Mouse (Mus musculus): ENCODE data around the gene Galnt10. TPM values are rescaled to one million over a fixed set of nuclear protein-coding genes. Genes with fewer than 3 reads are reported as not detected.

Gene Galnt10
- polyA plus RNA-seq, 1 experiment from 2014 or later = 23.6 TPM

DNA sequence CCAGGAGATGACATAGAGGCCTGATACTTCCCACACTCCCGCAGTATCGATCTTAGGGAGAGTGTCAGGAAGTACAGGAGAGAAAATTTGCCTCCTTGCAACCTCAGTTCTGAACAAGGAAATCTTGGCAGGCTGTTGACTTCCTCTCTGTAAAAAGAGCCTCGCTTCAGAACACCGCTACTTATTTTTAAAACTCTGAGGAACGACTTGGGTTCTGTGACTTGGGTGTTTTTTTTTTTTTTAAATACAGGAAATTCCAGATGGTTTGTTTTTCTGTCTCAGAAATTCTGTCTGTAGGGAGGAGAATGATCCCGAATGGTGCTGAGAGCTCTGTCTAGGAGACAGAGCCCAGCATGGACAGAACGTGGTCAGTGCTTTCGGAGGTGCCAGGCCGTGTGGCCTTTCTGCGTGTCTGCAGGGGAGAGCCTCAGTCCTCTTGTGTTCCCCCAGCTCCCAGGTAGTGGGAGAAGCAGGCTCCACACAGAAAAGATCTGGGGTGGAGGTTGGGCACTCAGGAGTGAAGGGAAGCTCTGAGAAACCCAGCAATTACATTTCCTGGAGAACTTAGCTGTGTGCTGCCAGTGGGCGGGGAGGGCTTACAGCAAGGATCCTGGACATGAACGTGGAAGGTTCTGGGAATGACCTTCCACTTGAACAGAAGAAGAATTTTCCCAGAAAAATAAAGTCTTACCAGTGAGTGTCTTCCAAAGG, 28.9 kb downstream of the Galnt10 start:
- Histone ChIP-seq H3K9me3 (replicated peaks) (no peaks in the 10 kb centered on the region), H3K27me3 (no peaks in the 10 kb centered on the region), H3K4me3 (replicated peaks) (no peak overlapping the region), H3K4me2 (no peak overlapping the region), H3K27ac (peak overlapping the region; percentile 47), H3K36me3 (peaks cover 28% of the 10 kb centered on the region), H3K4me1 (replicated peaks) (peaks cover 86% of the 10 kb centered on the region), H3K9ac (no peak overlapping the region)
- 57% methylated on average over 12 of the region's 12 CpGs for WGBS (ENCODE audit: insufficient replicate concordance)
- no peak for ATAC-seq (ENCODE audit: low read depth)
- DNase-seq = no peak

DNA sequence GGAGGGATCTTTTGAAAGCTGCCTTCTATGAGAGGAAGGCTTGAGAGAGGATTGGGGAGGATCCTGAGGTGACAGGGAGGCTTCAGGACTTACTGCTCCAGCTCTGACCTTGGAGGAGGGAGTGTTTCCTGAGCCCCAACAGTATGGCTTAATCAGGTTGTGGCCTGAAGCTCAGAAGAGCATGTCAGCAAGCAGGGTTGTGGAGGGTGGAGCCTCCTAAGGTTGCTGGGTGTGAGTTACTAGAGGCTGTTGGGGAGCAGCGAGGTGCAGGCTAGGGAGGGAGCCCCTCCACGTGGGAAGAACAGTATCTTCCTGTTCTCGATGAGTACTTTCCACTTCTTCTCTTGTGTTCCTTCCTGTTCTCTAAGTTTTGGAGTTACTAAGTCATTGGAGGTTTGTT, 32.0 kb downstream of the Galnt10 start:
- H3K9me3 ChIP-seq (replicated peaks) = no peaks in the 10 kb centered on the region
- H3K9ac ChIP-seq = peak overlapping the region; percentile 26; the same call in 1 of the 2 replicates
- H3K4me2 ChIP-seq = no peak overlapping the region
- H3K36me3 ChIP-seq = peaks cover 35% of the 10 kb centered on the region
- H3K4me1 ChIP-seq (replicated peaks) = peaks cover 82% of the 10 kb centered on the region
- WGBS (ENCODE audit: insufficient replicate concordance) = 21% methylated on average over 3 of the region's 3 CpGs
- H3K27ac ChIP-seq = peak overlapping the region; percentile 32
- peak; percentile 64 for ATAC-seq (ENCODE audit: low read depth)
- DNase-seq = no peak
- H3K4me3 ChIP-seq (replicated peaks) = no peak overlapping the region
- no peaks in the 10 kb centered on the region for H3K27me3 ChIP-seq

DNA sequence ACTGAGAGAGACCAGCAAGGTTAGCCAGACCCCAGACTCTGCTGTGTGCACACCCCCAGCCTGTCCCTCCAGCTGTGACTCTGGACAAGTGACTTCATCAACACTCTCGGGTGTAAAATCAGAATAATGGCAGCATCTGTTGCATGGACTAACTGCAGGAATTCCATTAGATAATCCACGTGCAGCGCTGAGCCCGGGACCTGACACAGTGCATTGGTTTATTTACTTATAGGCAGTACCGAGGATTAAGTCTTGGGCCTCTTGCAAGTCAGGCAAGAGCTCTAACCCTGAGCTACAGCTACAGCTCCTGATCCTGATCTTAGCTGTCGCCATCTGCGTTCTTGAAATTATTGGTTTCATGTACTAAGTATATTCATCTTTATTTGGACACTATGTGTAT, 37.3 kb downstream of the Galnt10 start:
- H3K4me2 ChIP-seq = no peak overlapping the region
- H3K9me3 ChIP-seq (replicated peaks) = no peaks in the 10 kb centered on the region
- peaks cover 84% of the 10 kb centered on the region for H3K4me1 ChIP-seq (replicated peaks)
- no peak for ATAC-seq (ENCODE audit: low read depth)
- no peaks in the 10 kb centered on the region for H3K27me3 ChIP-seq
- H3K36me3 ChIP-seq = peaks cover 23% of the 10 kb centered on the region
- no peak overlapping the region for H3K4me3 ChIP-seq (replicated peaks)
- no peak for DNase-seq
- H3K9ac ChIP-seq = no peak overlapping the region
- WGBS (ENCODE audit: insufficient replicate concordance) = 74% methylated on average over 7 of the region's 7 CpGs
- H3K27ac ChIP-seq = no peak overlapping the region

DNA sequence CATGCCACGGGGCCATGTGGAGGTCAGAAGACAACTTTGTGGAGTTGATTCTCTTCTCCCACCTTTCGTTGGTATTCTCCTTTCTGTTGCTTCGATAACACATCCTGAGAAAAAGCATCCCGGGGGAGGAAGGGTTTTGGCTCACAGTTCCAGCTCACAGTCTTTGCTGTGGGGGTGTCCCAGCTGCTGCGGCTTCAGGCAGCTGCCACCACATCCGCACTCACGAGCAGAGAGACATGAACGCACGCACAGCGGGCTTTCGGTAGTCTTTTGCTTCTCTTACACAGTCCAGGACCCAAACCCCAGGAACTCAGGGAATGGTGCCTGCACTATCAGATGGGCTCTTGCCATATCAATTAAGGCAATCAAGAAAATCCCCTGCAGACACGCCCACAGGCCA, 37.9 kb downstream of the Galnt10 start:
- Histone ChIP-seq H3K4me1 (replicated peaks) (peaks cover 84% of the 10 kb centered on the region), H3K4me2 (no peak overlapping the region), H3K27me3 (no peaks in the 10 kb centered on the region), H3K36me3 (peaks cover 18% of the 10 kb centered on the region), H3K4me3 (replicated peaks) (no peak overlapping the region), H3K27ac (no peak overlapping the region), H3K9ac (no peak overlapping the region), H3K9me3 (replicated peaks) (no peaks in the 10 kb centered on the region)
- 83% methylated on average over 12 of the region's 12 CpGs for WGBS (ENCODE audit: insufficient replicate concordance)
- DNase-seq (no peak), ATAC-seq (ENCODE audit: low read depth) (no peak)

DNA sequence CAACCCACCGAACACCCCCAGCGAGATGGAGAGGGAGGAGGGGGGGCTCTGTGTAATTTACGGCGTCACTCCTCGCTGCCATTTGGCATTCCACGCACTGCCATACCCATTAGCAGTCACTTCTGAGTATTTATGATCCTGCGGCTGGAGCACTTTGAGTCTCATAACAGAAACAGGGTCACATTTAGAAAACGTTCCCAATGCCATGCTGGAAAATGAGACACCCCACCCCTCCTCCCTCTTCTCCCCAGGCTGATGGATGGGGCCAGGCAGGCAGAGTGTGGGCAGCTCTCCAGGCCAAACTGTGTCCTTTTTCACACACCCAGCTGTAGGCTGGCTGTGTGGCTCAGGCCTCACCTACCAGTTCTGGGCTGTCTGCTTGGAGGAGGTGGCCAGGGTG, 38.7 kb downstream of the Galnt10 start:
- Histone ChIP-seq H3K4me3 (replicated peaks) (no peak overlapping the region), H3K9me3 (replicated peaks) (no peaks in the 10 kb centered on the region), H3K36me3 (peaks cover 10% of the 10 kb centered on the region), H3K4me1 (replicated peaks) (peaks cover 89% of the 10 kb centered on the region), H3K27me3 (no peaks in the 10 kb centered on the region), H3K4me2 (no peak overlapping the region), H3K27ac (no peak overlapping the region), H3K9ac (no peak overlapping the region)
- WGBS (ENCODE audit: insufficient replicate concordance) = 79% methylated on average over 8 of the region's 8 CpGs
- DNase-seq (no peak), ATAC-seq (ENCODE audit: low read depth) (no peak)

DNA sequence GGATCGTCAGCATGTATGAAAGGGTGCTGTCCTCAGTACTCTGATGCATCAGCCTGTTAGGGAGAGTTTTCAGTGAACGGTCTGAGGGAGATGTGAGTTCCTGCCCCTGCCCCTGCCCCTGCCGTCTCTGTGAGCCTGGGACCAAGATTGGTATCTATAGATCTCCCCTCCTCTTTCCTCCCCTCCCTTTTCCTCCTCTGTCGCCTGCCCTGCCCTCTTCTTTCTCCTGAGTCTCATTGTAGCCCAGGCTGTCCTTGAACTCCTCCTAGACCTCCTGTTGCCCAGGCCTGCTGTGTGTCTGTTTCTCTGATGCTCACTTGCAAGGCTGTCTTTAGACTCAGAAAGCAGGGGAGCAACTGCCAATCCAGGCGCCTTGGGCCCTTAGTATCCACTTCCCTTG, 39.6 kb downstream of the Galnt10 start:
- peaks cover 96% of the 10 kb centered on the region for H3K4me1 ChIP-seq (replicated peaks)
- ATAC-seq (ENCODE audit: low read depth) = no peak

DNA sequence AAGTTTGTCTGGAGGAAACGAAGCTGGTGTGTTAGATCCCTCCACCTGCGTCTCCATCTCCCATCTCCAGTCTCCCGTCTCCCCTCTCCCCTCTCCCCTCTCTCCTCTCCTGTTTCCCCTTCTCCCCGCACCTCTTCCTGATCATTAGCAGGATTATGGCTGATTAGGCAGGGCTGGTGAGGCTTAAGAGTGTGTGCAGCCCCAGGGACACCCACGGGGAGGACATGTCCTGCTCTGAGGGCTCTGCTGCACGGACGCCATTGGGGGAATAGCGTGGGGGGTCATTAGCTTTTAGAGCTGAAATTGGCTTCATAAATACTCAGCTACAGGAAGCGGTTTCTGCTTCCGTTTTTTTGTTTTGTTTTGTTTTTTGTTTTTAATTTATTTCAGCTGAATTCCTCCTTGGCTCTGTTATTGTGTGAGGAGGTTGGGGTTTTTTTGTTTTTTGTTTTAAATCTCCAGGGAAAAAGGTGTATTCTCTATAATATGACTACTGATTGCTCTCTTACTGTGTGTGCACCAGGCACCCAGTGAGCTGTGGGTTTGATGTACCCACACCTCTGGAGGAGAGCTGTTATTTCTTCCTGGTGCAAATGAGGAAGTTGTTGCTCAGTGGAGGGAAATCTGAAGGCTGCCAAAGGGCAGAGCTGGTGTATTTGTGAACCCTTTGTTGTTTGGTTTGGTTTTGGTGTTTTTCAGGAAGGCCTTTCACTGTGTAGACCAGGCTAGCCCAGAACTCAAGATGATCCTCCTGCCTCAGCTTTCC, 40.6 kb downstream of the Galnt10 start:
- no peaks in the 10 kb centered on the region for H3K36me3 ChIP-seq
- H3K27me3 ChIP-seq = no peaks in the 10 kb centered on the region
- H3K27ac ChIP-seq = peak overlapping the region; percentile 79
- no peaks in the 10 kb centered on the region for H3K9me3 ChIP-seq (replicated peaks)
- WGBS (ENCODE audit: insufficient replicate concordance) = 28% methylated on average over 10 of the region's 10 CpGs
- no peak for ATAC-seq (ENCODE audit: low read depth)
- H3K4me1 ChIP-seq (replicated peaks) = peaks cover 95% of the 10 kb centered on the region
- peak overlapping the region; percentile 41 for H3K4me2 ChIP-seq
- no peak for DNase-seq
- H3K4me3 ChIP-seq (replicated peaks) = no peak overlapping the region
- peak overlapping the region; percentile 60 for H3K9ac ChIP-seq

More for the DNA sequence above, 39.6 kb downstream of the Galnt10 start:
- Histone ChIP-seq H3K4me2 (no peak overlapping the region), H3K36me3 (no peaks in the 10 kb centered on the region), H3K27ac (no peak overlapping the region), H3K27me3 (no peaks in the 10 kb centered on the region), H3K9ac (no peak overlapping the region), H3K4me3 (replicated peaks) (no peak overlapping the region), H3K9me3 (replicated peaks) (no peaks in the 10 kb centered on the region)
- WGBS (ENCODE audit: insufficient replicate concordance) = 18% methylated on average over 5 of the region's 5 CpGs
- DNase-seq = no peak

DNA sequence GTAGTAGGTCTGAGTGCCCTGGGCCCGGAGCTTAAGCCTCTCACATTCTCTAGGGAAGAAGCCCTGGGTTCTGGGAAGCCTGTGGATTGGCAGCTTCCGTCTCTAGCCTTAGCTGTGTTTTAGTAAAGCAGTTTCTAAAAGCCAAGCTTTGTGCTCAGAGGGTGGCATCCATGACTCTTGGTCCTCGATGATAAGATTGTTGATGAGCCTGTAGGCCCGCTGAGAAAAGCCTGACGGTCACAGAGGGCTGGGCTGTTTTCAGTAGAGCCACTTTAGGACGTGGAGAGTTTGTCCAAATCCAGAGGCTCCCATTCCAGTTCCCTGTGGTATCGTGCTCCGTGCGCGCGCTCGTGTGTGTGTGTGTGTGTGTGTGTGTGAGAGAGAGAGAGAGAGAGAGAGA, 41.6 kb downstream of the Galnt10 start:
- H3K4me1 ChIP-seq (replicated peaks) = peaks cover 93% of the 10 kb centered on the region
- DNase-seq (no peak), ATAC-seq (ENCODE audit: low read depth) (peak; percentile 48)
- H3K4me3 ChIP-seq (replicated peaks) = no peak overlapping the region
- H3K9ac ChIP-seq = peak overlapping the region; percentile 60
- 54% methylated on average over 12 of the region's 12 CpGs for WGBS (ENCODE audit: insufficient replicate concordance)
- no peaks in the 10 kb centered on the region for H3K36me3 ChIP-seq
- no peaks in the 10 kb centered on the region for H3K9me3 ChIP-seq (replicated peaks)
- H3K27ac ChIP-seq = peak overlapping the region; percentile 79
- peak overlapping the region; percentile 41 for H3K4me2 ChIP-seq
- no peaks in the 10 kb centered on the region for H3K27me3 ChIP-seq

DNA sequence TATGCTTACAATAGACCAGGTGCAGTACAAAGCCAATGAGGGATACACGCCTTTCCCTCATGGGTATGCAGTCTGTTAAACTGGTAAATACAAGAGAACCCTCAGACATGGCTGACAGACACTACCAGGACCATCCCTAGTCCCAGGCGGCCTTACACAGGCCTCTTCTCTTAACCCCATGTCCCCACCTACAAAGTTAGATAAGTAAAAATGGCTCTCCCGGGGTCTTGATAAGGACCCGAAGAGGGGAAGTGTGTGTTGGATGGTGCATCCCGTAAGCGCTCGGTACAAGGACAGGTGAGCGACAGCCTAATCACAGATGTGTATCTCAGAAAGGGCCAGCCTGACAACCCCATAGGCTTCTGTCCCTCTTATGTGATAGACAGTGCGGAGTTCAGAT, 42.0 kb downstream of the Galnt10 start:
- WGBS (ENCODE audit: insufficient replicate concordance) = 35% methylated on average over 9 of the region's 9 CpGs
- H3K4me1 ChIP-seq (replicated peaks) = peaks cover 93% of the 10 kb centered on the region
- no peaks in the 10 kb centered on the region for H3K9me3 ChIP-seq (replicated peaks)
- H3K4me2 ChIP-seq = peak overlapping the region; percentile 41
- H3K27me3 ChIP-seq = no peaks in the 10 kb centered on the region
- H3K4me3 ChIP-seq (replicated peaks) = no peak overlapping the region
- peak overlapping the region; percentile 60; the same call in 1 of the 2 replicates for H3K9ac ChIP-seq
- no peaks in the 10 kb centered on the region for H3K36me3 ChIP-seq
- H3K27ac ChIP-seq = peak overlapping the region; percentile 79
- ATAC-seq (ENCODE audit: low read depth) (peak; percentile 21; the same call in 1 of the 2 replicates), DNase-seq (no peak)

DNA sequence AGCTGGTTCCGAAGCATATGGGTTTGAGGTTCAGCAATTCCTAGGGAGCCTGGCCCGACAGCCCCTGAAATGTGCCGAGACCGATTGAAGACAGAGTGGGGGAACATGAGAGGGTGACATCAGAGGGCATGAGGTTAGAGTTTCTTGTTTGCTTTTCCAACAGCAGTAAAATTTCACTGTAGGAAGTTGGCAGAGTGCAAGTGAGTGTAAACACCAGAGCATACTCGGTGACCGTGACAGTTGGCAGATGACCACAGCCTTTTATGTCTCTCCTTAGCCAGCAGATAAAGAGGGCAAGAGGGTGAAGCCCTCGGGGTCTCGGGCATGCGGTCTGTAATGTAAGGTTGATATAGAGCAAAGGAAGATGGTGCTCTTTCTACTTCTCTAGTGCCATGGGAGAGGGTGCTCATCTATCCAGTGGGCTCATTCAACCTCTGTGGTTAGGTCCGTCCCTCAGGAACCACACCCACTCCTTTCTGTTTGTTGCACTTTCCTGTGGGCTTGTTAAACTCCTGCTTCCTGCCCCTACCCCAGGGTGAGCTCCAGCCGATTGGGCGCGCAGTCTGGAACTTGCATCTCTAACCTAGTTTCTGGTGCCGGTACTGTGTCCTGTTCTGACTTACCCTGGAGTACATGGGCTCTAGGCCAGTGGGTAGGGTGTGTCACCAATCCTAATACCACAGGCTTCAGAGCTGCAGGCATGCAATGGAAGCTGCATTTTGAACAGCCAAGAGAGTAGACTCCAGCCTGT, 43.1 kb downstream of the Galnt10 start:
- H3K9me3 ChIP-seq (replicated peaks) = no peaks in the 10 kb centered on the region
- peaks cover 7% of the 10 kb centered on the region; the same call in 1 of the 2 replicates for H3K36me3 ChIP-seq
- peak; percentile 49 for ATAC-seq (ENCODE audit: low read depth)
- H3K4me2 ChIP-seq = peak overlapping the region; percentile 25
- H3K27me3 ChIP-seq = no peaks in the 10 kb centered on the region
- no peak overlapping the region for H3K4me3 ChIP-seq (replicated peaks)
- peak overlapping the region; percentile 79 for H3K27ac ChIP-seq
- H3K9ac ChIP-seq = 0 out of 2 replicates have a peak overlapping the region, but pooled peaks have one; percentile 60
- 52% methylated on average over 14 of the region's 14 CpGs for WGBS (ENCODE audit: insufficient replicate concordance)
- H3K4me1 ChIP-seq (replicated peaks) = peaks cover 95% of the 10 kb centered on the region
- no peak for DNase-seq

DNA sequence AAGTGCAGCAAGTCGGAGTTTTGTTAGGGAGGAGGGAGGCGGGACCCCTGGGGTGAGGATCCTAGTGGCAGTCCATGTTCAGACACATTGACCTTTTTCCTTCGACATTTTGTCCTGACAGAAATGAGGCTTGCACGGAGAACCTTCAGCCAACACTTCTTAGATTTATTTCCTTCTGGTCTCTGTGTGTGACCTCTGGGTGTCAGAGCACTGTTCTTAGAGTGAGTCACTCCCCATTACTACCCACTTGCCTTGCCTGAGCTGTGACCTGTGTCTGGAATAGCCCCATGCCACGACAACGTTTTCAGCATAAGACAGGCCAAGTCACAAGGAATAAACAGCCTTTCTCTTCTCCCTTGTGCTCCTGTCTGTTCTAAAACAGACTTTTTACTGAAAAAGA, 44.6 kb downstream of the Galnt10 start:
- Histone ChIP-seq H3K9me3 (replicated peaks) (no peaks in the 10 kb centered on the region), H3K4me3 (replicated peaks) (no peak overlapping the region), H3K27me3 (no peaks in the 10 kb centered on the region), H3K27ac (no peak overlapping the region), H3K9ac (no peak overlapping the region), H3K4me2 (no peak overlapping the region), H3K4me1 (replicated peaks) (peaks cover 83% of the 10 kb centered on the region), H3K36me3 (peaks cover 7% of the 10 kb centered on the region; the same call in 1 of the 2 replicates)
- ATAC-seq (ENCODE audit: low read depth) (no peak), DNase-seq (no peak)
- 76% methylated on average over 6 of the region's 6 CpGs for WGBS (ENCODE audit: insufficient replicate concordance)
